Mouse (Mus musculus) lung, postnatal 36 days (tissue): Measurements from ENCODE around the gene Gm16434.
"Not testable (repeated sequence)": the region's sequence is repeated elsewhere in the genome, so short reads cannot be mapped to it uniquely, and the experiment has no call there.

Source experiments
- DNase-seq: peaks from one replicate; pipeline ENCODE4 v3.0.0; 2022; ENCODE audit warnings: mixed read lengths

Gm16434 gene

DNA sequence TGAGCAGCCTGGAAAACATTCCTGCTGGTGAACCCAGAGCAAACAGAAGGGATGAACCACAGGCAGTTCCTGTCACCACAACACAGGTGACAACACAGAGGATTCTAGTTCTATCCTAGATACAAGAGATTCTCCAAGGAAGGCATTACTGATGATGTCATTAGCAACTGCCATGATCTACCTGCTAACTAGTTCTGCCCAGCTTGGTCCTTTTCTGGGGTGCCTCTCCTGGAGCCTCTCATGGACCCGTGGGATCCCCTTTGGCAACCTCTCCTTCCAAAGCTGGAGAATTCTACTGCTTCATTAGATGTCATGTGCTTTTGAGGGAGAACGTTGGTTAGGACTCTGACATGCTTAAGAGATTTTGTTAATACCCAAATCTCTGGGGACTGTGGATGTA is at the start of gene Gm16434:
Gm16434 (minus strand) TSS at position 101 of the 400 bp plus-strand sequence.
- not testable (repeated sequence) for DNase-seq

- peak; percentile 2 for DNase-seq
Observed at GRCm38 (mm10) chr14:7243498-7243897, 49.2 kb upstream of the Gm16434 start.

DNA sequence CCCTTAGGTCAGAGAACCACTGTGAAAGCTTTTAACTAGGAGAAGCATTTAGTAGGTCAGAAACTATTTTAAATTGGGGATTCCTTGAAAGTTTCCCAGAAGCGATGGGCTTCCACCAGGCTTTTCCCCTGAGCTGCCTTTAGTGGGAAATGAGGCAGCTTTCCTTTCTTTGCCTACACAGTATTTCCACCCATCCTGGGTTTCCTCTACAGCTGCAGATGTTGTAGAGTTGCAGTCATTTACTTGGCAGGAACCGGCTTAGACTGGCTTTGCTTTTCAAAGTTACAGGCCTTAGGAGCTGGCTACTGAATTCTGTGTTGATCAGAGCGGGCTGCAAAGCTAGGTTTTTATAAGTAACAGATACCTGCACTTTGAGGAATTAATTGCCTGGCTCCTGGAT is 5.7 kb upstream of the Gm16434 start:
- peak; percentile 0 for DNase-seq

DNA sequence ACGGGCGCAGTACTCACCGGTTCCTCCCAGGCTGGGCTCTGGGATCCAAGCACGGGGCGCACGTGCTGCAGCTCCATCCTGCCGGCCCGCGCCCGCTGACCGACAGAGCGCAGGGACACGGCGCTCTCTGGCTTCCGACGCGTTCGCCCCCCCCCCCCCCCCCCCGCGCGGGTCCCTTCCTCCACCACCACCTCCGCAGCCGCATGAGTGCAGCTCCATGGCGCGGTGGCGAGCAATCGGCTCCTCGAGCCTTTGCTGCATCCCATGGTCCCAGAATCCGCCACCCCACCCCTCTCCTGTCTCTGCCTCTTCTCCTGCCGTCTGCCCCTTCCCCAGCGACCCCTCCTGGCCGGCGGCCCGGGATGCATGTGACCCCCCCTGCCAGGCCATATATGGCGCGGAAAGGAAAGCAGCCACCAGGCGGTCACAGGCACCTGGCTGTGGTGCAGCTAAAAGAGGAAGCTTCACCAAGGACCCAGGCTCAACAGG is 19.8 kb downstream of the Gm16434 start, which contains the start of gene Gm3512:
Gm3512 (minus strand) TSS at position 51 of the 489 bp plus-strand sequence.
- not testable (repeated sequence) for DNase-seq
